Mouse (Mus musculus): ENCODE data around the gene Slc44a5.

- TF ChIP-seq CTCF (IDR thresholded peaks at IDR 0.05) (no peak), POLR2A (IDR thresholded peaks at IDR 0.05; ENCODE audit: insufficient read depth, low read depth, low read length) (no peak), EP300 (IDR thresholded peaks at IDR 0.05; ENCODE audit: insufficient read depth, low read depth, low read length) (no peak)
Measured at GRCm38 (mm10) chr3:153947271-153947670, 26.0 kb upstream of the Slc44a5 start.
